Mouse (Mus musculus) adrenal gland, adult 18-20 months (tissue): Measurements from ENCODE around the gene Mapk8ip1. TPM values are rescaled to one million over a fixed set of nuclear protein-coding genes. Genes with fewer than 3 reads are reported as not detected.

Experiments
- DNase-seq, 2 experiments: peaks; one replicate each; pipeline ENCODE4 v3.0.0; 2021 to 2022; ENCODE audit warnings: low spot score in 2 of 2
- microRNA-seq, 2 experiments: library from miRNA; unstranded; fragments of <30 nt; microRNA quantifications; one replicate each; pipeline ENCODE4 v1.2.0; 2021; ENCODE audit warnings: borderline number of aligned reads in 2 of 2
- total RNA-seq, 2 experiments: library from RNA; stranded (reverse); gene quantifications; 1 replicate in 1 of 2; 2 replicates in 1 of 2; pipeline ENCODE4 v1.2.3; 2021

Mapk8ip1 gene
- total RNA-seq, 2 experiments from 2014 or later, result 29.6 to 32.3 TPM

- DNase-seq, result no peak
Measured at GRCm38 (mm10) chr2:92347191-92347590, 53.9 kb downstream of the Mapk8ip1 start.

GRCm38 (mm10) chr2:92342418-92342817 lies 58.6 kb downstream of the Mapk8ip1 start:
- DNase-seq, result no peak

Small RNA genes within 50 kb of the gene (microRNA-seq; reads per million reads assigned to microRNA genes)
- 0 to 0.47 reads per million in 2 experiments for gene Mir7000

Other genes with a start within 250 kb of the Mapk8ip1 start
- gene Pex16, start 26.6 kb downstream of the Mapk8ip1 start, total RNA-seq, result 100 to 1,000 TPM in 1 of 2 experiments, 10 to 100 TPM in 1; 90.6 to 183 TPM
- gene Large2, start 26.4 kb downstream of the Mapk8ip1 start, total RNA-seq, result 1 to 10 TPM in 1 of 2 experiments, not detected in 1; 2.7 TPM
- gene 1700029I15Rik, start 18.7 kb downstream of the Mapk8ip1 start, total RNA-seq, result 10 to 100 TPM in 1 of 2 experiments, 1 to 10 TPM in 1; 6.6 to 15.3 TPM
- gene Cry2, start 32.8 kb upstream of the Mapk8ip1 start, total RNA-seq, result 10 to 100 TPM; 20.6 to 46.2 TPM
- 10 to 100 TPM; 12.1 to 21.7 TPM for gene Slc35c1, start 59.3 kb upstream of the Mapk8ip1 start, total RNA-seq
- 10 to 100 TPM; 13.2 to 20.4 TPM for gene Chst1, start 198.4 kb upstream of the Mapk8ip1 start, total RNA-seq